Mouse (Mus musculus): ENCODE data around the gene Hip1r.

GRCm38 (mm10) chr5:123991321-123991720 lies 17.9 kb downstream of the Hip1r start:
- TF ChIP-seq POLR2A (IDR thresholded peaks at IDR 0.05; ENCODE audit: borderline replicate concordance, control insufficient read depth, low read depth, low read length) (no peak), CTCF (IDR thresholded peaks at IDR 0.05; ENCODE audit: control insufficient read depth, insufficient read depth, low read length) (no peak)

Data from bone marrow, adult 2 months (tissue).